Mouse (Mus musculus) lung, adult 2 months (tissue): Measurements from ENCODE around the gene Gbx1. TPM values are rescaled to one million over a fixed set of nuclear protein-coding genes. Genes with fewer than 3 reads are reported as not detected.

ENCODE experiments used
- DNase-seq: peaks from one replicate; pipeline ENCODE4 v3.0.0; 2022
- H3K4me1 ChIP-seq: fragments of 200-500 bp; 2 replicates; pipeline ENCODE4 v1.6.1; 2011; ENCODE audit warnings: low read length; ENCODE audit not compliant: control insufficient read depth, insufficient read depth
- H3K4me3 ChIP-seq: fragments of 200-500 bp; replicated peaks from 2 replicates; pipeline ENCODE3; 2011; ENCODE audit warnings: low read depth, mild to moderate bottlenecking, control low read depth, low read length; ENCODE audit errors: extremely low read depth
- CTCF ChIP-seq: fragments of 200-500 bp; IDR thresholded peaks from 2 replicates; pipeline ENCODE4 v1.5.1; 2011; ENCODE audit warnings: mild to moderate bottlenecking, low read length, control low read depth; ENCODE audit not compliant: insufficient read depth
- POLR2A ChIP-seq: fragments of 200-500 bp; IDR thresholded peaks from 2 replicates; pipeline ENCODE4 v1.6.1; 2011; ENCODE audit warnings: low read depth, mild to moderate bottlenecking, control low read depth, low read length, borderline replicate concordance; ENCODE audit errors: extremely low read depth
- WGBS: fragments of 180-500 bp; shearing (Covaris S2); methylation state at CpG from one replicate; pipeline ENCODE4 v1.1.7; 2018; 5-methylcytosine and 5-hydroxymethylcytosine counted together
- polyA plus RNA-seq: library from polyadenylated mRNA; depleted of rRNA; stranded (reverse); fragments of >200 nt; gene quantifications from 2 replicates; pipeline ENCODE4 v1.2.3, GENCODE M21; 2012

Gene Gbx1
- polyA plus RNA-seq, 1 experiment: 0.02 TPM

DNA sequence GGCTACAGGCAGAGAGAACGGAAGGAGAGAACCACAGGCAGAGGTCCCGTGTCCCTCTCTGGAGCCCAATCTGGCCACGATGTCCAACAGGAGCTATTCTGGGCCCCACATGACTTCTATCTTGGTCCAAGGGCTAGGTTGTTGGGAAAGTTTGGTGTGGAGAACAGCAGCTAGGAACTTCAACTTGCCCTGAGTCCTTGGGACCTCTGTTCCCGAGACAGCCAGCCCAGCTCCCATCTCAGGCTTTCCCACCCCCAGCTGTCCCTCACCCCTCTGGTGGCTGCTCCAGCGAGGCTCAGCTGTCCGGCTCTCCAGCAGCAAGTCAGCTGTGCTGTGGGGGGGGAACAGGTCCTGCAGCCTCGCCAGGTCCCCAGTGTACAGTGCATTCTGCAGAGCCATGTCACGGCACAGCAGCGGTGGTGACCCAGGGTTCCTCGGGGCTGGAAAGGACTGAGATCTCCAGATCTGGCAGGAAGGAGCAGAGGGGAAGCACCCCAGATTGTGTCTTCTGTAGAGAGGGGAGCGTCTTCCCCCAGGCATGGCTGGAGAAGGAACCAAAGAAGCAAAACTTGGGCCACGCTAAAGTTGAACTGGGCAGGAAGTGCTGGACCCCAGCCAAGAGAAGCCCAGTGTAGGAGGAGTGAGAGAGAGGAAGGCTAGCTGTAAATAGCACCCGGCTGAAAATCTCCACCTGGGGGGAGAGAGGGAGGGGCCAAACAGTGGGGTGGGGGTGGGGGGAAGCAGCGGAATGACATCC, 13.6 kb upstream of the Gbx1 start, which contains the start of gene Asb10:
Asb10 (minus strand) TSS at position 592 of the 757 bp plus-strand sequence.
- H3K4me1 ChIP-seq: peaks cover 6% of the 10 kb centered on the region
- TF ChIP-seq POLR2A: no peak
- DNase-seq: peak; percentile 33
- H3K4me3 ChIP-seq: no peak within 1 kb of the TSS
- WGBS: 19% methylated on average over 14 of the region's 14 CpGs

DNA sequence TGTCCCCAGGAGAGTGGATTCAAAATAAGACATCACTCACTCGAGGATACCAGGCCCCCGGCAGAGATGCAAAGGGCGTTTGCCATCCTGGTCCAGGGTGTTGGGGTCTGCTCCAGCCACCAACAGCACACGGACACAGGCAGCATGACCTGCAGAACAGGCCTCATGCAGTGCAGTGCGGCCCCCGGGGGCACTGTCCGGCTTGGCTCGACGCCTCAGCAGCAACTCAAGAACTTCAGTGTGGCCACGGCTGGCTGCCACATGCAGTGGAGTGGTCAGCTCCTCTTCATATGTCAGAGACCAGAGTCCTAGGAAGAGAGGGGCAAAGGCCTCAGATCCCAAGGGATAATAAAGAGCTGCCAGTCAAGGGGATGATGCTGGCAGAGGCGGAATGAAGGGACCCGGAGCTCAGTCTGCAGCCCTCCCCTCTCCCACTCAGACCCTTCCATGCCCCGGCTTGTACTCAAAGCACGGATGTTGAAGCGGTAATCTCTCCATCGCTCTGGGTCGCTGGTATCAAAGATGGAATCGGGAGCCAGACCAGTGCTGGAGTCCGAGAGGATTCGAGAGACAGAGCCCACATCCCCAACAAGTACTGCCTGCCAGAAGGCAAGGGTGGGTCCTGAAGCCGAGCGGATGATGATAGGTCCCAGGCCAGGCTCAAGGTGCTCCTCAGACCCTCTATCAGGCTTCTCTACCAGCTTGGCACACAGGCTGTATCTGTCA, 12.7 kb upstream of the Gbx1 start:
- 86% methylated on average over 22 of the region's 22 CpGs for WGBS
- peaks cover 6% of the 10 kb centered on the region for H3K4me1 ChIP-seq
- TF ChIP-seq CTCF (no peak), POLR2A (no peak)
- H3K4me3 ChIP-seq: no peak overlapping the region
- no peak for DNase-seq

DNA sequence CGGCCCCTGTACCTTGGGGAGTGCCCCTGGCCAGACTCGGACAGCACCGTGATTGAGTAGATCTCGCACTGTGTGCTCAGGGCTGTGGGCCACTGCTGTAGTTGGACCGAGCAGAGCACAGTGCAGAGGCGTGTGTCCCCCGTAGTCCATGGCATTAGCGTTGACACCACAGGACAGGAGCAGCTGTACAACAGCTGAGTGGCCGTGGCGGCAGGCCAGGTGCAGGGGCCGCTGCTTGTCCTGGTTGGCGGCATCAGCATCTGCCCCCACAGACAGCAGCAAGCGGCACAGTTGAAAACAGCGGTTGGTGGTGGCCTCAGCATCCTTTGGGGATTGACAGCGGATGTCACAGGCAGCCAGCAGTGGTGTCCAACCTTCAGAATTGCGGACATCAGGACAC, 10.6 kb upstream of the Gbx1 start:
- WGBS: 60% methylated on average over 16 of the region's 16 CpGs
- Histone ChIP-seq H3K4me3 (no peak overlapping the region), H3K4me1 (peaks cover 6% of the 10 kb centered on the region)
- TF ChIP-seq POLR2A (no peak), CTCF (no peak)
- no peak for DNase-seq

DNA sequence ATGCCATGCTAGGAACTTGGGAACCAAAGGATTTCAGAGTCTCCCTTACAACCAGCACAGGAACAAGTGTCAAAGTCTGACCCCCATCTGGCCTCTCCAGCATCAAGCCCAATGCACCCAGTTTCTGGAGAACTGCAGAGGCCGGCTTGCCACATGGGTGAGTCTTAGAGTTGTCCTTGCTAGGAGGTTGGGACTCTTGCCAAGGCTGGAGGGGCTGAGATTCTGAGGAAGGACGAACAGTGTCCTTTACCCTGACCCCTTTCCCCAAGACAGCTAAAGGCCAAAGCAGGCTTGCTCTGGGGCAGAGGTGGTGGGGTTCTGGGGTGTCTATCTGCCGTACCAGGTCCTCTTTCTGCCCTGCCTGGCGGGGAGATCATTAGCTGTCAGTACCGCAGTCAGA, 9.5 kb upstream of the Gbx1 start:
- WGBS: 78% methylated on average over 5 of the region's 5 CpGs
- Histone ChIP-seq H3K4me3 (no peak overlapping the region), H3K4me1 (peaks cover 6% of the 10 kb centered on the region)
- TF ChIP-seq POLR2A (no peak), CTCF (no peak)
- no peak for DNase-seq

DNA sequence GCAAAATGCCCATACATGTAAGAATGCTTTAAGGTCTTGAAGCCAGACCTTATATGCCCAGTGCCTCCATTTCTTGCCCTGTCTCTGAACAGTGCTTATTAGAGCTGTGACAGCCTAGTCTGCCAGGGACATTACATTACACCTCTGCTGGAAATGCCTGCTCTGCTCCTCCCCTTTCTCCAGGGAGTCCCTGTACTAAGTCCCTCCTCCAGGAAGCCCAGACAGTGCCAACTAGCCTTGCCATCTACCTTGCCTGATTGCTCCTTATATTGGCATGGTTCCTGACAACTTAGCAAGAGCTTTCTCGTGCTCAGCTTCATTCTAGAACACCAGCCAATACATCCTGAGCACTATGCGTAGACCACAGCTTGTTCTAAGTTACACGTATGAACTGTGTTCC, 8.7 kb upstream of the Gbx1 start:
- H3K4me1 ChIP-seq: peaks cover 3% of the 10 kb centered on the region
- TF ChIP-seq POLR2A (no peak), CTCF (no peak)
- no peak overlapping the region for H3K4me3 ChIP-seq
- 75% methylated on average over 3 of the region's 3 CpGs for WGBS
- DNase-seq: no peak

DNA sequence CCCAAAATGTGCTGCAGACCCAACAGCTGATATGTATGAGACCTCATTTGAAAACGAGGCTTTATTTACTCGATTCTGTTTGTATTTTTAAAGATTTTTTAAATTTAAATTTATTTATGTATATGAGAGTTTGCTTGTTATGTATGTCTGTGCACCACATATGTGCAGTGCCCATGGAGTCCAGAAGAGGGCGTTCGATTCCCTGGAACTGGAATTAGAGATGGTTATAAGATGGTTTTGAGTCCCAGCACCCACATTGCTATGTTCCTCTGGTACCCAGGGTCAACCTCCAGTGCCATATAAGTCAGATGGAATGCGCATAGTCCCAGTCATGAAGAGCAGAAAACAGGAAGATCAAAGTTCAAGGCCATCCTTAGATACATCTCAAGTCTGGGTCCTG, 7.3 kb upstream of the Gbx1 start:
- H3K4me1 ChIP-seq: no peaks in the 10 kb centered on the region
- TF ChIP-seq POLR2A: no peak
- no peak for TF ChIP-seq CTCF
- DNase-seq: no peak
- no peak overlapping the region for H3K4me3 ChIP-seq
- WGBS: 47% methylated on average over 5 of the region's 5 CpGs

DNA sequence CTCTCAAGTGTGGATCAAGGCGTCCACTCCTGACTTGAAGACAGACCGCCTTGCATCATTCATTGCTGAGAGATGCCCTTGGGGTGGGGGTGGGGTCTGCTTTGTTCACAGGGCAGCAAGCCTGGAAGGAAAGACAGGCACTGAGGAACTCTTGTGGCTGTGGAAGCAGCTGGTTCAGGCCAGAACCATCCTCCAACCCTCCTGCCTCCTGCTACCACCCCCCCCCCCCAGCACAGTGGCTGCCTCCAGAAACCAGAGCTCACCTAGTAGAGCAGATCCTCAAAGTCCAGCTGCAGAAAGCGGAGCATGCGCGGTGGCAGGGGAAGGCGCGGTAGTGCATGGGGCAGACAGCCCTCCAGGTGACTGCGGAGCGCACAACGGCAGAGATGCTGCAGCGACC, 6.4 kb upstream of the Gbx1 start:
- no peak for DNase-seq
- TF ChIP-seq POLR2A (no peak), CTCF (no peak)
- WGBS: 54% methylated on average over 11 of the region's 11 CpGs
- no peaks in the 10 kb centered on the region for H3K4me1 ChIP-seq
- no peak overlapping the region for H3K4me3 ChIP-seq

DNA sequence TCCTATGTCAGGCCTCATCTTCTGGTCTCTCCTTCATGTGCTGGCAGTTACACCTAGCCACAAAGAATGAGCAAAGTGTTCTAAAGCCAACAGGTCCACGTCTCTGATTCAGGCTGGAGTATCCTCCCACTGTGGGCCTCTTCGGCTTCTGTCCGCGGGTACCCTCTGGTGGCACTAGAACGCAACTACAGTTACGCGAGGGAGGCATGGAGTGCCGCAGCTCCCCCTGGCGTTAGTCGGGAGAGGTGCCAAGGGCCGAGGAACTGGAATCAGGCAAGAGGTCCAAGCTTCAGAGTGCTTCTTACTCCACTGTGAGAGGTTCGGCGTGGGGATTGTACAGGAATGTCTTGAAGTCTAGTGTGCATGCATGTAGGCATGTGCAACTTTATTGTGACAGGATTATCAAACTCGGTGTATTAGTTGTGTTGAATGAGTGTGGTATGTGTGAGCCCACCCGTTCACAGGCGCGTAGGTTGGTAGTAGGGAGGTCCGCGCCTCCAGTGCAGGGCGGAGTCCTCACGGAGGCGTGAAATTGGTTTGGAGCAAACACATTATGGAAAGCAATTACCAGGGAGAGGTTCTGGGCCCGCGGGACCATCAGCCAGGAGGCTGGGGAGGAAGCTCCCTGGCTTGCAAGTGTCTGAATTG, 3.2 kb upstream of the Gbx1 start:
- peak; percentile 100 for TF ChIP-seq CTCF
- TF ChIP-seq POLR2A: no peak

DNA sequence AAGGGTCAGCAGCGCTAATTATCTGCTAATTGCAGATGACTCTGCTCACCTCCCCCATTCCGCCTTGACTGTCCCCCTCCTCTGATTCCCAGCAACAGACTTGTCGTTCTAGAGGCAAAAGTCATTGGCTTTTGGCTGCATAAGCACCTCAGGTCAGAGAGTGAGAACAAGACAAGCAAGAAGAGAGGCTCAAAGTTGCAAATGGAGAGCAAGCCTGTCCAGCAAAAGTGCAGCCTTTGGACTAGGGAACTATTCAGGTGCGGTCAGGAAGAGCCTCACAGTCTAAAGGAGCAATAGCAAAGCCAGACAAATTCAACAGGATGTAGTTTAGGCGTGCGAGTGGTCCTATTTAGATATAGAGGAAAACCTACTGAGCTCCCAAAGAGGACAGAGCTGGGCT, 778 bp upstream of the Gbx1 start:
- DNase-seq: no peak
- H3K4me1 ChIP-seq: 0 out of 2 replicates have a peak, but pooled peaks cover 2% of the 10 kb centered on the region
- whole genome bisulfite sequencing: 19% methylated on average over 6 of the region's 6 CpGs
- no peak overlapping the region for H3K4me3 ChIP-seq
- no peak for TF ChIP-seq CTCF
- no peak for TF ChIP-seq POLR2A

More for the DNA sequence above, 3.2 kb upstream of the Gbx1 start:
- H3K4me3 ChIP-seq: no peak overlapping the region
- DNase-seq: peak; percentile 91
- WGBS: 21% methylated on average over 24 of the region's 24 CpGs
- 0 out of 2 replicates have a peak, but pooled peaks cover 2% of the 10 kb centered on the region for H3K4me1 ChIP-seq
